Mouse (Mus musculus) midbrain, embryonic 12.5 days (tissue): ENCODE data around the gene Rgs6. TPM values are rescaled to one million over a fixed set of nuclear protein-coding genes. Genes with fewer than 3 reads are reported as not detected.

Experiments used
- ATAC-seq: fragments of 200-750 bp; cut with Nextera tagmentation; 2 replicates; pipeline ENCODE4 v1.8.0; 2017; ENCODE audit warnings: low read depth, moderate TSS enrichment, moderate library complexity; ENCODE audit not compliant: low FRiP score
- H3K27ac ChIP-seq: fragments of 300-500 bp; sonication (generic); replicated peaks from 2 replicates; pipeline ENCODE4 v1.5.1; 2016; ENCODE audit warnings: mild to moderate bottlenecking
- H3K27me3 ChIP-seq: fragments of 300-500 bp; sonication (generic); 2 replicates; pipeline ENCODE4 v1.6.1; 2016; ENCODE audit warnings: mild to moderate bottlenecking
- H3K36me3 ChIP-seq: fragments of 300-500 bp; sonication (generic); 2 replicates; pipeline ENCODE4 v1.6.1; 2016
- H3K4me1 ChIP-seq: fragments of 300-500 bp; sonication (generic); 2 replicates; pipeline ENCODE4 v1.6.1; 2016
- H3K4me2 ChIP-seq: fragments of 300-500 bp; sonication (generic); replicated peaks from 2 replicates; pipeline ENCODE4 v1.6.1; 2016; ENCODE audit warnings: mild to moderate bottlenecking, moderate library complexity
- H3K4me3 ChIP-seq: fragments of 300-500 bp; sonication (generic); 2 replicates; pipeline ENCODE4 v1.5.1; 2016; ENCODE audit warnings: mild to moderate bottlenecking
- H3K9ac ChIP-seq: fragments of 300-500 bp; sonication (generic); replicated peaks from 2 replicates; pipeline ENCODE4 v1.6.1; 2016; ENCODE audit warnings: mild to moderate bottlenecking, moderate library complexity
- H3K9me3 ChIP-seq: fragments of 300-500 bp; sonication (generic); 2 replicates; pipeline ENCODE4 v1.6.1; 2016; ENCODE audit warnings: mild to moderate bottlenecking
- WGBS: fragments of 180-500 bp; shearing (Covaris S2); methylation state at CpG from one replicate; pipeline ENCODE4 v1.1.7; 2016; 5-methylcytosine and 5-hydroxymethylcytosine counted together
- polyA plus RNA-seq: library from polyadenylated mRNA; unstranded; fragments of >200 nt; fragmentation: Nextera tagmentation; extraction: Ambion mirVana; gene quantifications from 2 replicates; pipeline ENCODE4 v1.2.1, GENCODE M21; 2016

Rgs6 gene
- polyA plus RNA-seq, 1 experiment from 2014 or later: 3.6 TPM

DNA sequence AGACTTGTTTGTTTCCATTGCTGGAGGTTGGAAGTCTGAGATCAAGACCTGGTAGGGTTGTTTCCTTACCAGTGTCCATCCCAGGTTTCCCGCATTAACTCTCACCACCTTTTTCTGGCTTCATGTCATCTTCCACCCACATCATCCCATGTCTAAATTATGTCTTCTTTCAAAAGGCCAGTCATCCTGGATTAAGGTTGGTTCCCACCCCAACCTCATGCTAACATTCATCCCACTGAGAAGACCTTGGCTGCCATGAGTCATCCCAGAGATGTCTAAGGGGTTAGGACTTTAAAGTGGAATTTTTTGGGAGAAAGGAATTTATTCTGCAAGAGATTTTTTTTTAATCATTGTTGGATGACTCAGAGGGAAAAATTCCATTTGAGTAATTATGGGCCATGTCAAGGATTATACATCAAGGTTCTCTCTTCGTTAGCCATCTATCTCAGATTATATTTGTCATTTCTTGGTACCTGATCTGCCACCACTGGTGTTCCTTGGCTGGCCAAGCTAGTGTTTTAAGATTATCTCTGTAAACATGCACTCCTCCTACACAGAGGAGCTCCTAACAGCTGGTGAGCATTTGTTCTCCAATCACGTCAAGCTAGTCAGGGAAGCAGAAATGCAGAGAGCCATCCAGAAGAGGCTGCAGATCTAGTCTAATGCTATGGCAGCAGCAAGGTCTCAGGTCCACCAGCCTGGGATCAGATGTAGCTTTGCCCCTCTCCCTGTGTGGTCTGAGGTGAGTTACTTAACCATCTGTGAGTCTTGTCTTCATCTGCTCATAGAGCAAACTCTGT lies 234.9 kb downstream of the Rgs6 start:
- Histone ChIP-seq H3K4me1 (no peaks in the 10 kb centered on the region), H3K9me3 (no peaks in the 10 kb centered on the region), H3K9ac (no peak overlapping the region), H3K4me2 (no peak overlapping the region), H3K36me3 (no peaks in the 10 kb centered on the region), H3K4me3 (no peak overlapping the region), H3K27me3 (no peaks in the 10 kb centered on the region), H3K27ac (no peak overlapping the region)
- WGBS: 93% methylated on average over 3 of the region's 3 CpGs
- ATAC-seq: no peak

DNA sequence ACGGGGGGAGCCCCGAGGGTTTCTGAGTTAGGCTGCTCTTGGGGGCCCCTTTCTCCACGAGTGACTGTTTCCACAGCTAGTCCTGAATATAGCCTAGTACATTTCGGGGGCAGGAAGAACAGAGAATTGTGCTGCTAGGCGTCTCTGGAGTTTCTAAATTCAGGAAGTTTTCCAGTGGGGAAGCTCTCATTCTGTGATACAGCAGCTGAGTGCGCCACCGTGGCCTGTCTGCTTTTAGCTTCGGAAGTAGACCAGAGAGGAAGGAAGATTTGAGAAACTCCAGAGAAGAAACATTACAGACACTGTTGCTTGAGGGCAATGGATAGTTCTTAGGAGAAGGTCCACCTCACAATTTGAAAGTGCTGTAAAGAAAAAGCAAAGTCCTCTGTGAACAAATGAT lies 242.2 kb downstream of the Rgs6 start:
- Histone ChIP-seq H3K4me1 (no peaks in the 10 kb centered on the region), H3K36me3 (no peaks in the 10 kb centered on the region), H3K27ac (no peak overlapping the region), H3K9me3 (no peaks in the 10 kb centered on the region), H3K4me2 (no peak overlapping the region), H3K27me3 (no peaks in the 10 kb centered on the region), H3K9ac (no peak overlapping the region), H3K4me3 (no peak overlapping the region)
- 89% methylated on average over 8 of the region's 8 CpGs for whole genome bisulfite sequencing
- ATAC-seq: no peak

DNA sequence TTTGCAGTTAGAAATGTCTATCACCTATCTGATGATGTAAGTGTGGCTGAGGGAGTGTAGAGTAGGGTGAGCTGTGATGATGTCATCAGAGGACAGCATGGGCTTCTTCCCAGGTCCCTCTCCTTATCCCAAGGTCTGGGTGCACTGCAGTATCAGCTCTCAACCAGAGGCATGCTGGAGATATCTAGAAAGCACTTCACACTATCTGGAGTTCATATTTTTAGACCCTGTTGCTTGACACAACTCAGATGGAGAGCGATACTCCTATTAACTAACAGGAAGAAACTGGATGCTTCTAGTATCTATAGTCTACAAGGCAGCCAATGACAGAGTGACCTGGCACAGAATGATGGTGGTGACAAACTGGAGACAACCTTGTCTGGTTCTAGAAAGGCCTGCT lies 250.5 kb downstream of the Rgs6 start:
- H3K27me3 ChIP-seq: no peaks in the 10 kb centered on the region
- no peak overlapping the region for H3K4me3 ChIP-seq
- 100% methylated on average over 1 of the region's 1 CpGs for WGBS
- no peaks in the 10 kb centered on the region for H3K36me3 ChIP-seq
- no peak overlapping the region for H3K9ac ChIP-seq
- no peaks in the 10 kb centered on the region for H3K9me3 ChIP-seq
- no peak overlapping the region for H3K27ac ChIP-seq
- no peak for ATAC-seq
- H3K4me2 ChIP-seq: no peak overlapping the region
- no peaks in the 10 kb centered on the region for H3K4me1 ChIP-seq

DNA sequence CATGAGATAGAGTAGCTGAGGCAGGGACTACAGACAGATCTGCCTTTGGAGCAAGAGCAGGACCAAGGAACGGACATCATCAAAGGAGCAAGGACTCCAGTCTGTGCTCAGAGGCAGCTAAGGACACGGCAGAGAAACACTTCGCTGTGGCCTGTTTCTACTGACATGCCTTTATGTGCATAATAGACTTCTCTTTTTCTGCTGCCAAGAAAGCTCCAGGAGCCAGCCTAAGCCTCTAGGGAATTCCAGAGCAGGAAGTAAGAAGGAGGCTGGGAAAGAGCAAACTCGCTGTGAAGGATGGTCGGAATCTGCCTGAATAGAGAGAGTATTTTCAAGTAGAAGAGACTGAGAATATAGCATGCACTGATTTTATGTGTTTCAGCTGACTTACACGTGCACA lies 253.5 kb downstream of the Rgs6 start:
- Histone ChIP-seq H3K9me3 (no peaks in the 10 kb centered on the region), H3K4me3 (no peak overlapping the region), H3K27ac (no peak overlapping the region), H3K9ac (no peak overlapping the region), H3K4me1 (no peaks in the 10 kb centered on the region), H3K36me3 (no peaks in the 10 kb centered on the region), H3K4me2 (no peak overlapping the region), H3K27me3 (no peaks in the 10 kb centered on the region)
- WGBS: 68% methylated on average over 6 of the region's 6 CpGs
- ATAC-seq: no peak

DNA sequence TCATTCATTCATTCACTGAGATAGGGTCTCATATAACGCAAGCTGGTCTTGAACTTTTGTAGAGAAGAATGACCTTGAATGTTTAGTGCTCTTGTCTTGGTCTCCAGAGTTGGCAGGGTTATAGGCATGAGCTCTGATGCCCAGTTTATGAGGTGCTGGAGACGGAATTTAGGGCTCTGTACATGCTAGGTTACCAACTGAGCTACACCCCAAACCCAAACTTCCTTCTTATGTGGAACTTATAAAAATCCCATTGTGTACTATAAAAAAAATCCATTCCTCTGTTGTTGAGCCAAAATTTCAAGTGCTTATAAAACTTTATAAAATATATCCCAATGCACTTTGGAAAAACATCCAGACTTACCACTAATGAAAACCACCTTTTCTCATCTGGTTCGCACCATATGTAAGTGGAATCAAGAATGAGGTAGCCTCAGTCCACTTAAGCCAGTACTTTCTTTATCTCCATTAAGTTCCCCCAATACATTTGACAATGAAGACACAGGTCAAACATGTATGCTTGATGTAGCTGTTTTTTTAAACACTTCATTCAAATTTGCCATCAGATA lies 260.3 kb downstream of the Rgs6 start:
- no peaks in the 10 kb centered on the region for H3K27me3 ChIP-seq
- WGBS: 91% methylated on average over 3 of the region's 3 CpGs
- no peak overlapping the region for H3K27ac ChIP-seq
- H3K9me3 ChIP-seq: 0 out of 2 replicates have a peak, but pooled peaks cover 2% of the 10 kb centered on the region
- ATAC-seq: no peak
- H3K4me3 ChIP-seq: no peak overlapping the region
- H3K4me2 ChIP-seq: no peak overlapping the region
- H3K4me1 ChIP-seq: no peaks in the 10 kb centered on the region
- H3K36me3 ChIP-seq: no peaks in the 10 kb centered on the region
- H3K9ac ChIP-seq: no peak overlapping the region

DNA sequence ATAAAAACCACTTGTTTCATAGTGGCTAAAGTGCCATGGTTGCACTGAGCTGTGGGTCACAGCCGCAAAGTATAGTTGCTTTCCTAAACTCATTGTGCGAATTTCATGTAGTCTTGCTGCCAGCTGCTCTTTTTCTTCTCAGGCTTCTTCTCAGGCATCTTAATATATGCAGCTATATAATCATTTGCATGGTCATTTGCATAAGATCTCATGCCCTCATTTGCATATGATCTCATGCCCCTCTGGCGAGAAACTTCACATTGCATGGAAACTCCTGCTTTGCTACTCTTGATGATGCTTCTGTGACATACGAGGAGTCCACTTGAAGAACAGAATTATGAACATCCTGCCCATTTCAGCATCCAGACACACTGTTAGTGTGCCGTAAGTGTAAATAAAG lies 266.8 kb downstream of the Rgs6 start:
- no peak overlapping the region for H3K9ac ChIP-seq
- no peaks in the 10 kb centered on the region for H3K27me3 ChIP-seq
- 79% methylated on average over 5 of the region's 5 CpGs for whole genome bisulfite sequencing
- no peaks in the 10 kb centered on the region for H3K4me1 ChIP-seq
- no peak; the same call in 1 of the 2 replicates for ATAC-seq
- no peak overlapping the region for H3K4me3 ChIP-seq
- 0 out of 2 replicates have a peak, but pooled peaks cover 2% of the 10 kb centered on the region for H3K9me3 ChIP-seq
- no peaks in the 10 kb centered on the region for H3K36me3 ChIP-seq
- H3K4me2 ChIP-seq: no peak overlapping the region
- H3K27ac ChIP-seq: no peak overlapping the region

DNA sequence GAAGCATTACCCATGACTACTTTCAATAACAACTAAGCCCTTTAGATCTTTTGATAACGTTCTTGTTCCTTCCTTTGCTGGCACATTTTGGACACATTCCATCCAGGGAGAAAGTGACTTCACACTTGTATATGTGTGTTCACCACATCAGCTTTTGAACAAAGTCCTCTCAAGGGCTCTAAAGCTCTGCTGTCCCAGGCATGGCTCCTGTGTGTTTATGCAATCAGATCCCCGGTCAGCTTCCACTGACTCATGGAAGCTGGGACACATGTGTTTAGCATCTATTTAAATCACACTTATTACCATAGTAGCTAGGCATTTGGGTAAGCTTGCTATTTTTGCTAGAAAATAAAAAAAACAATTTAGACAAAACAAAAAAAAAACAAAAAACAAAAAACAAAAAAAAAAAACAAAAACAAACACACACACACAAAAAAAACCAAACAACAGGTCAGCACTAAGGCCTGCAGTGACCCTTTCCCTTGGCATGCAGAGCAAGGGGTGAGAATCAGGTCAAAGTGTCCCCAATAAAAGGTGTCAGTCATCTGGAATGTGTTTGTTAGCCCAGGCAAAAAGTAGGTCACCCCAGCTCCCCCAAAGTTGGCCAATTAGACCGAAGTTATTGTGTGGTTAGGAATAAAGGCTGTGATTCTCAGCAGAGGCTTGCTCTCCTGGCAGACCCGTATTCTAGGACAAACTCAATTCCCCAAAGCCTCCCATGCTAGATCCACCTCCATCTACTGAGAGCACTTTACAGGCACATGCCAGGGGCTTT lies 267.4 kb downstream of the Rgs6 start:
- 69% methylated on average over 4 of the region's 4 CpGs for WGBS
- no peak overlapping the region for H3K9ac ChIP-seq
- no peak overlapping the region for H3K4me3 ChIP-seq
- 0 out of 2 replicates have a peak, but pooled peaks cover 2% of the 10 kb centered on the region for H3K9me3 ChIP-seq
- H3K4me2 ChIP-seq: no peak overlapping the region
- no peaks in the 10 kb centered on the region for H3K27me3 ChIP-seq
- no peaks in the 10 kb centered on the region for H3K4me1 ChIP-seq
- ATAC-seq: no peak
- no peak overlapping the region for H3K27ac ChIP-seq
- no peaks in the 10 kb centered on the region for H3K36me3 ChIP-seq

DNA sequence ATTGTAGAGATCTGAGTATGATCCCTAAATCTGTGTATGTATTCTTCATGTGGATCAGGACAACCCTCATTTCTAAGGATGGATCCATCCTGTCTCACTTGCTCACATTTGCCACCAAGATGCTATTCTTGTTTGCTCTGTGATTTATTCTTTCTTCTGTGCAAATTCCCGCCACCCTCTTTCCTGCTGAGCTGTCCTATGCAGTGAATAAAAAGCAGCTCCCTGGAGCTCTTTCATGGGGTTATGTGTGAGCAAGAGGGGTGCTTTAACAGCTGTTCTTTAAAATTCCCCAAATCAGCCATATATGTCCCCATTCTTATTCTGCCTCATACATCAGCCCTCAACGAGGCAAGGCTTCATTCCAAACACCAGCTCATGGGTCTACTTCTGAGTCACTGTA lies 277.6 kb downstream of the Rgs6 start:
- no peaks in the 10 kb centered on the region for H3K9me3 ChIP-seq
- no peak overlapping the region for H3K9ac ChIP-seq
- H3K4me1 ChIP-seq: no peaks in the 10 kb centered on the region
- 72% methylated on average over 2 of the region's 2 CpGs for WGBS
- H3K27me3 ChIP-seq: no peaks in the 10 kb centered on the region
- no peak overlapping the region for H3K4me2 ChIP-seq
- no peak overlapping the region for H3K4me3 ChIP-seq
- no peak for ATAC-seq
- no peak overlapping the region for H3K27ac ChIP-seq
- H3K36me3 ChIP-seq: no peaks in the 10 kb centered on the region

DNA sequence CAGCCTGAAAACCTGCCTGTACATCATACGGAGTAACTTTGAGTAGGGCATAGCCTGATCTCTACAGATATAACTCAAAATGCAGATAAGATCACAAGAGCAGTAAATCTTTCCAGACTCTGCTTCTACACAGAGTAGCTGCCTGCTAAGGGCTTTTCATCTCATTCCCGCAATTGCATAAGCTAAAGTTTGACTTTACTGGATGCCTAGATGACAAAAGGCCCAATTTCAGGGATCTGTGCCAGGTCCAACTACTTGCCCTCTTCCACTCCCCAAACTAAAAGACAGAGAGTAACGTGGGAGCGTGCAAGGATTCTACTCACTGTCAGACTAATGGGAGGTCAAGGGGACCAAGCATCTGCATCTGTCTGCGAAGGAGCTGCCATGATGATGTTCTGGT lies 292.6 kb downstream of the Rgs6 start:
- Histone ChIP-seq H3K9me3 (no peaks in the 10 kb centered on the region), H3K27ac (no peak overlapping the region), H3K9ac (no peak overlapping the region), H3K4me3 (no peak overlapping the region), H3K4me1 (no peaks in the 10 kb centered on the region), H3K27me3 (no peaks in the 10 kb centered on the region), H3K4me2 (no peak overlapping the region), H3K36me3 (no peaks in the 10 kb centered on the region)
- 92% methylated on average over 5 of the region's 5 CpGs for WGBS
- ATAC-seq: no peak

DNA sequence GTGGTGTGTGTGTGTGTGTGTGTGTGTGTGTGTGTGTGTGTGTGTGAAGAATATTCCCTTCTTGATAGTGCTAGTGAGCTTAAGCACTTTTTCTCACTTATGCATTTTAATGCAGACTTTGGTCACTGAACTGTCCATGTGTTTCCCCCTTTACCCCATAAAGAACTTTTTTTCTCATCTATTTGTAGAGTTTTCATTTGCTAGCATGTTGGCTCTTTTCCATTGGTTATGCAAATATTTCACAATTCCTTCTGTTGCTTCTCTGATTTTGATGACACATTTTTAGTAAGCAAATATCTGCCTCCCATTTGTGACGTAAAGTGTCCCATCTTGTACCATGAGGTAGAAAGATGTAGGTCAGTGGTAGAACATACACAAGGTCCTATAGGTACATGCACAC lies 295.0 kb downstream of the Rgs6 start:
- 82% methylated on average over 1 of the region's 1 CpGs for WGBS
- H3K9me3 ChIP-seq: no peaks in the 10 kb centered on the region

DNA sequence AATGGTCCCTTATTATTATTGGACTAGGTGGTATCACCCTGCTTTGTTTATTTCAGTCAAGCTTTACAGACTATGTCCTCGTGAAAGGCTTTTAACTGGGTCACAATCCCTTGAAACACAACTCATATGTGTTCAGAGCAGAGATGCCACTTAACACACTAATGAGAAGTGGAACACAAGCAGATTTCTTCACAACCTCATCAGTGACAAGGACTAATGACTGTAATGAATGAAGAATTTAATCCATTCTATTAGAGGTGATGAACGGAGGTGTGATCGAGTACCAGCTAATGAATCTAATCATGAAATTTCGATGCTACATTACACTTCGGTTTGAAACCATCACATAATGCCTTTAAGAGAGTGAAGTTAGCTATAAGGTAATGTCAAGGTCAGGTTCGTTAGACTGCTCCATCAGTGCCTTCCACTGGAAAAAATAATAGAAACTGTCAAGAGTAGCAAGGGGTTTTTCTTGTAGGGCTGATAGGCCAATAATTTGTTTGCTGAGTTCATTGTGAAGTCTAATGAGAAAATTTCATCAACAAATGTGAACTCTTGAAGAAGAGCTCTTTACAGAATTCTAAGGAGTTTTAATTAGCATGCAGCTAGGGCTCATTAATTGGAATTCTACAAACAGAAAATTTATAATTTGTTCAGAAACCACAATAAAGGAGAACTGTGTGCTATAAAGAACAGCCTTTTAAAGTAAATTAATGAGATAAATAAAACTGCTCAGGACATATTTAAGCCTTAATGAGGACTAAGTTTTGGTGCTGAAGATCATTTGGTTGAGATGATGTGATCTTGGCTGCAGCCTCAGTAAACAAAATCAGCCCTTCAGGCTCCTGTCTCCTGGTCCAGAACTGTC lies 307.1 kb downstream of the Rgs6 start:
- no peak for ATAC-seq
- no peaks in the 10 kb centered on the region for H3K36me3 ChIP-seq
- H3K4me1 ChIP-seq: peaks cover 3% of the 10 kb centered on the region; the same call in 1 of the 2 replicates
- no peak overlapping the region for H3K27ac ChIP-seq
- no peaks in the 10 kb centered on the region for H3K27me3 ChIP-seq
- no peak overlapping the region for H3K9ac ChIP-seq
- H3K4me3 ChIP-seq: no peak overlapping the region
- no peaks in the 10 kb centered on the region for H3K9me3 ChIP-seq
- no peak overlapping the region for H3K4me2 ChIP-seq
- 82% methylated on average over 6 of the region's 6 CpGs for WGBS

More for the DNA sequence above, 295.0 kb downstream of the Rgs6 start:
- no peak for ATAC-seq
- Histone ChIP-seq H3K9ac (no peak overlapping the region), H3K27me3 (no peaks in the 10 kb centered on the region), H3K4me3 (no peak overlapping the region), H3K36me3 (no peaks in the 10 kb centered on the region), H3K4me1 (no peaks in the 10 kb centered on the region), H3K27ac (no peak overlapping the region), H3K4me2 (no peak overlapping the region)
